Mouse (Mus musculus) c-Kit-positive CD71-negative TER-119-negative erythroid progenitor cells, embryonic 14.5 days (primary cell): ENCODE measurements around the gene Inpp4b.

Experiments used
- DNase-seq: peaks from one replicate; pipeline ENCODE4 v3.0.0-alpha.2; 2013; ENCODE audit warnings: low read depth

Inpp4b gene

GRCm38 (mm10) chr8:81578951-81579350 lies 236.6 kb downstream of the Inpp4b start:
- no peak for DNase-seq

DNA sequence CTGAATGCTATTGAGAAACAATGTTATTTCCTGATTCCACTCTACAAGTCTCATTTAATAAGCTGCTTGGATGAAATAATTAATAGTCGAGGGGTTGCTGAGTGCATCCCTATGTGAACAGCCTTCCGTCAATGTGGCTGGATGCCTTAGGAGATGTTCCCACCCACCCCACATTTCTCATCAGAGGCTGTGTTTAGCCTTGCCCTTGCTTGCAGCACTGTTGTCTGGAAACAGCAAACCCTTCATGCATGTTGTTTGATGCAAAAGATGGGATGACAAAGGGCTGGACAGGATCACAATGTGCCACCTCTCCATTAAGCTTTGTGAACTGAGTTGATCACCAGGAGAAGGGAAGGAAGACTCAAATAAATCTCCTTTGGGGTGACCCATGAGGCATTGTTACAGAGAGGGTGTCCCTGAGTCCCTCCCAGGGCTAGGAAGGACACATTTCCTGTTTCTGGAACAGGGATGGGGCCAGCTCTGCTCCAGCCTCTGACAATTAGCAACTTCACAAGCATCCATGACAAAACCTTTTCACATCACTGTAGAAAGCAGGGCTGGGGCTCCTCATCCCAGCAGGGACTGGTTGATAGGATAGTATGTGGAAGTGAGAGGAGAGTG lies 239.6 kb downstream of the Inpp4b start:
- DNase-seq: no peak

GRCm38 (mm10) chr8:81582906-81583305 lies 240.6 kb downstream of the Inpp4b start:
- DNase-seq: no peak

- DNase-seq: no peak
Observed at GRCm38 (mm10) chr8:81586783-81587182, 244.4 kb downstream of the Inpp4b start.

DNA sequence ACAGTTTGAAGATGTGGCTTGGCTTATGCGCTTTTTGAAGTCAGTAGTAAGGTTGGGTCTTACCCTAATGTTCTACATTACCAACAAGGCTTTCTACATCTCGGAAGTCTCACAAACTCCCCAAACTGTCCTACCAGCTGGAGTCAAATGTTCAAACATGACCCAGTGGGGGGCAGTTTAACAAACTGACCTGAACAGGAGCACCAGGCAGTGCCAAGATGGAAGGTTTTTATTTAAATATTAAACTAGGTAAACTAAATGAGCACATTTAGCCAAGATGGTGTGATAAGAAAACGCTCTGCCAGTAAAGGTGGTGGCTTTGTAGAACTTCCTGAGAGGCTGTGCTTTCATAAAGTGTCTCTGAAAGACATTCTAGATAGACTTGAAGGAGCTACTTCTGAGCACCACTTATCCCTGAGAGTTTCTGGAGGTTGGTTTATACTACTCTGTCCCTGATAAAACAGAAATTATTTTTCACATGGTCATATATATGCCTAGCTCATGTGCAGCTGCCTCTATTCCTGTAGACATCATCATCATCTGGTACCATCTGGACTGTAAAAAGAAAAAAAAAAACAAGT lies 251.9 kb downstream of the Inpp4b start:
- DNase-seq: no peak

DNA sequence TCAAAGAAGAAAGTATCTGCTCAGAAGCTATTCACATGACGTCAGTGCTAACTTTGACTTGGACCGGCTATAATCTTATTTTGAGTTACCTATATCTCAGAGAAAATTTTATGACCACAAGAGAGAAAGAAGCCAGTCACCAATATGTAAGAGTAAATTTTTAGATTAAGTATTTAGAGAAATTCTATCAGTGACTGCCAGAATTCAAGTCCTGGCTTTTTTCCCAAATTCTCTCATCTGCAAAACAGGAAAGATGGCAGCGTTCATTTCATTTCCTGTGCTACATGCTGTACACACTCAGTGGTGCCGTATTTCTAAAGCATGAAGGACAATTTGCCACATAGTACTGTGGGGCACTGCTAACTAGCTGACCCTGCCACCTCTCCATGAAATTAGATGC lies 256.9 kb downstream of the Inpp4b start:
- no peak for DNase-seq

DNA sequence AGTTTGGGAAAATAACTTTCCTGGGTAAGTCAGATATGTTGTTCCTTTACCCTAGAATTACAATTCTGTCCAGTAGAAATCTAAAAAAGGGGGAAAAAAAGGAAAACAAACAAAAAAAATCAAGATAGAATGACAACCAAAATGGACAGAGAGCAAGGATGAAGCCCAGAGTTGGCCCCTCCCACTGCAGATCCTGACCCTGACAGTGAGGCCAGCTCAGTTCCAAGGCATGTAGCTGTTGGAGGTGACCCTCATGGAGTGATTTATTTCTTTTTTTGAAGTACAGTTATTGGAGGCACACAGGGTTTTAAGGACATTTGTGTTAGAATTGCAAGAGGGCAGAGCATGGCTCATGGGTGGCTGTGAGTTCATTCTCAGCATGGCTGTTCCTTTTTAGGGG lies 258.8 kb downstream of the Inpp4b start:
- no peak for DNase-seq

DNA sequence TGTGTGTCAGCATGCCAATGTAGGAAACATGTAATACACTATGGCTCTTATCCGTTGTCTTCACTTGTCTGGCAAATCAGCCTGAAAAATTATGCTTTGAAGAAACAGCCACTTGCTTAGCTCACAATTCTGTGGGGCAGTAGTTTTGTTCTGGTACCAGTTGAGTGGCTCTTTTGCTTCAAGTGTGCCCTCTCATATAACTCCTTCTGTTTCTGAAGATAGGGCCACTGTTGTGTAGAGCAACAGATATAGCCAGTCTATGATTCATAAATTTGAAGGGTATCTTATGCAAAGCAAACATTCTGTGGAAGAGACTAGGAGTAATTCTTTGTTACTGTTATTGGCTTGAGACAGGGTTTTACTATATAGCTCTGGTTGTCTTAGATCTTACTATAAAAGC lies 265.7 kb downstream of the Inpp4b start:
- no peak for DNase-seq

DNA sequence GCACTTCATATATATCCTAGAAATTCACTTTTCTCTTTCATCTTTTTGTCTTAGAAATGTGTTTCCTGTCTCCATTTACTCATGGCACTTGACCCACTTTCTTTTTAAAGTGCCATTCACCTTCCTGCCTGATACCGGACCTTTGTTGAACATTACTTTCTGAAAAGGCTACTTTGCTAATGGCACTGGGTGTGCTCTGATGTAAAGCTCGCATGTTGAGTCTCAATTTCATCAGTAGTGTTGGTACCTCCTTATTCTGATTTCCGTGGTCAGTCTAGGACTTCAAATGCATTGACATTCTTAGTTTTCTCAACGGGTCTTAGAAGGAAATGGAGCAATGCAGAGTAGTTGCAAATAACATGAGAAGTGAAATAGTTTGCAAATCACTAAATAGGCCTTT lies 266.7 kb downstream of the Inpp4b start:
- no peak for DNase-seq

- no peak for DNase-seq
Observed at GRCm38 (mm10) chr8:81612611-81613010, 270.3 kb downstream of the Inpp4b start.

DNA sequence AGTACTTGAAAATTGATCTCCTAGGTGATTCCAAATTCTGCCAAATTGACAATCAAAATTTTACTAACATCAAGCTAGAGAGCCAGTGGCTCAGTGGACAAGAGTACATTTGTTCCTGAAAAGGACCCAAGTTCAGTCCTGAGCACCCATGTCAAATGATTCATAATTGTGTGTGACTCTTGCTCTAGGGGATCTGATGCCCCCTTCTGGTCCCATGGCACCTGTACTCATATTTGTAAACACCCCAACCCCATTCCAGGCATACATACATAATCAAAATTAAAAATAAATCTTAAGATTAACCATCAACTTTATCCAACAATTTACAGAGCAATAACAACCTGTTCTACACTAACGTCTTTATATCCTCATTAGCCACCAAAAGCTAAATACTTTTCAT lies 271.8 kb downstream of the Inpp4b start:
- no peak for DNase-seq

DNA sequence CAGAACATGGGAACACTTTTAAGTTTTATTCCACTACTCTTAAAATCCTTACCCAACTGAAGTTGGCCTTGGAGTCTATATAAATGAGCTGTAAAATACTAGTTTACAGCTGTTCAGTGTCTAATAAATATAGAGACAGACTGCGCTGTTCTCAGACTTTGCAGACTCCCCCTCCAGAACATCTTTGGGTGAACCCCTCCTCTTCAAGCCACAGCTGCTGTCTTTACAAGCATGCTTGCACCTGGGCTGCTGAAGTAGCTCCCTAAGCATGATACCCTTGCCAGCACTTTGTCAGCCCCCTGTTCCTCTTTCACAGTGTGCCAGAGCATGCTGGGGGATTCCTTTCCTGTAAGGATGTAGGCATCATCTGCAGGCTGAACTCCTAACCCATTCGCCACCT lies 272.2 kb downstream of the Inpp4b start:
- DNase-seq: no peak

GRCm38 (mm10) chr8:81615552-81615951 lies 273.2 kb downstream of the Inpp4b start:
- no peak for DNase-seq

GRCm38 (mm10) chr8:81618918-81619317 lies 276.6 kb downstream of the Inpp4b start:
- no peak for DNase-seq

DNA sequence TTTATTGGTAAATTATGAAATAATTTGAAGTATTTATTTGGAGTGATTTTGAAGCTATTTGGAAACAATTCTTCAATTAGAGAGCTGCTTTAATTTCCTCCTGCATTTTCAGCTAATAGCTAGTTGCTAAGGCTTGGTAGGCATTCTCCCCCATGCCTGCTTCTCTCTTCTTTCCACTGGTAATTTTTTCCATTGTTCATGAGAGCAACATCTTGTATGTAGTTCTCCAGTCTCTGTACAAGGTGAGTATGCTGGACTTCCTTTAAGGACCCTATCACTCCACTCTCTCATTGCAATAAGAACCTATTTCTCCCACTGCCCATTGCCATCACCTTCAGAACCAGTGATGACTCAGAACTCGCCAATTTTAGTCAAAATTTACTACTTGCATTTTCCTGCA lies 292.7 kb downstream of the Inpp4b start:
- no peak for DNase-seq

GRCm38 (mm10) chr8:81635912-81636583 lies 293.7 kb downstream of the Inpp4b start:
- no peak for DNase-seq

DNA sequence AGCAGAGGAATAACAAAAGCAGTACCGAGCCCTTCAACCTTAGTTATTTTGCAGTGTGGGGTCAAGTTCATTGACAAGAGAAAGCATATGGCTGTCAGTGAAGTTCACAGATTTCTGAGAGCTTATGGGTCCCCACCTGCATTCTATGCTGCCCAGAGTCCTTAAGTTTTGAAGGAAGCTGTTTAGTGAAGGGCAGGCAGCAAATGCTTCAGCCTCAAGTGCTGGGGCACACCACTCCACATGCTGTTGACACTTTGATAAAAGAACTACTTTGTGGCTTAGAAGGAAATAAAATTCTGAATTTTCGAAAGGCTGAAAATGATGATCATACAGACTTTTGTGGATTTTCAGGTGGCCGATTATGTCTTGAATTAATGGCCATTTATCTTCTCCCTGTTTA lies 296.1 kb downstream of the Inpp4b start:
- no peak for DNase-seq

DNA sequence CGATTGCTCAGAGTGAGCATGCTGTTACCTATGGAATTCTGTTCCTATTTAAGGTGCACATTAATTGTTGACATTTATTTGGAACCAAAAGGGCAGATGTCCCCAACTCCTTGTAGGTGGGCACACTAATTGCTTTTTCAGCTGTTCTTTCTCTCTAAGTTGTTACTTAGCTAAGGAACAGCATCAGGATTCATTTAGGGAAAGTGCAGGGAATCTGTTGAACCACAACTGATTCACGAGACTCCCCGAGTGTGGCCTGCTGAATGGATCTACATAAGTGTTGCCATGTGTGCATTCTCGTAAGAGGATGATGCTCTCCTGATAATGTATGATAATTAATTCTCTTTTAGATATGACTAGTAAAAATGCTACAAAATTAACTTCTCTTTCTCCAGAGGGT lies 297.5 kb downstream of the Inpp4b start:
- no peak for DNase-seq

GRCm38 (mm10) chr8:81643030-81643429 lies 300.7 kb downstream of the Inpp4b start:
- DNase-seq: no peak

DNA sequence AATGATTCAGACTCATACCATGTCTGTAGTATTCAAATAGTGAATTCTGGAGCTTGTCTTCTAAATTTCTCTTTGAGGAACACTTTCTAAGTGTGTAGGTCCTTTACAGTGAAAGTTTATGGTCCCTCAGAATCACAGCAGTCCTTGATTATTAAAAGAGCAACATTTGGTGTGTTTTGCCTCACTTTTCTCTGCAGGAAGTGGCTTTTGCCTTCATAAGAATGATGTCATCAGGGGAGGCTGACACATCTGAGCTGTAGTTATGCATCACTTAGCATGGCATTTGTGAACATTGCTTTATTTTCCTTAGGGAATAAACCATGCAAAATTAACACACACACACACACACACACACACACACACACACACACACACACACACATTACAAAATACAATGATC lies 349.8 kb downstream of the Inpp4b start:
- no peak for DNase-seq

- no peak for DNase-seq
Observed at GRCm38 (mm10) chr8:81694893-81695292, 352.5 kb downstream of the Inpp4b start.

- DNase-seq: no peak
Observed at GRCm38 (mm10) chr8:81702038-81702437, 359.7 kb downstream of the Inpp4b start.

DNA sequence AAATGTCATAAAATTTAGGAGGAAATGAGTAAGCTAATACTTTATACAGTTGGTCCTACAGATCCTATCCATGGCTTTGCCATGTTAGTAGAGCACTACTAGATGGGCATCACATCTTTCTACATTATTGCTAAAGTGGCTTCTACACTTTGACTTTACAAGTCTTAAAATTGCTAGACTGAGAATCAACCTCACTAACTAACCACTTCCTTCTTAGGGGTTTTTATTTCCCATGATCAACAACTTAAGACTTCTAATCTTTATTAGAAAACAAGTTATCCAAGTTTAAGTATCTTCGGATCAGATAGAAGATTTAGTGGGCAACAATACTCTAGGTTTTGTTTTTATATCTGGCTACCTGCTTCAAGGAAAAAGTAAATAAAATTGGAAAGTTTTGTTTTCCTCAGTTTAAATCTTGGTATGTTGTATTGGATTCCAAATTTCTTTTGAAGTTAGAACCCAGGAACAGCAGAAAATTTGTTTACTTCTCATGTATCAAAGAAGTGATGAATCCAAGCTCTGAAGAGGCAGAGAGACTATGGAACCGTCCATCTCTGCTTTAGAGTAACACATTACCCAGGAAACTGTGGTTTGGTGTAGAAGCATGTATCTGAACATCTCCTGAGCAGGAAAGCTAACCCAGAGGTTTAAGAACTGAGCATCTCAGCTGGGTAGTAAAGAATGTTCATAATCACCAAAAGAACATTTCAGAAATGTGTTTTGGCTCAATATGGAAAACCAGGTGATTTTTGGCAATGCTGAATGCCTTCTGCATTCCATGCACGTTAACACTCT lies 361.4 kb downstream of the Inpp4b start:
- no peak for DNase-seq
